Mouse (Mus musculus) heart, adult 2 months (tissue): ENCODE data around the gene Gtf3c5. TPM values are rescaled to one million over a fixed set of nuclear protein-coding genes. Genes with fewer than 3 reads are reported as not detected.

Source experiments
- DNase-seq, 2 experiments: peaks; one replicate each; pipeline ENCODE4 v3.0.0; 2021
- H3K27ac ChIP-seq: fragments of 200-600 bp; 2 replicates; pipeline ENCODE4 v1.8.1; 2022
- H3K27me3 ChIP-seq: fragments of 200-500 bp; 2 replicates; pipeline ENCODE4 v1.6.1; 2012; ENCODE audit warnings: mild to moderate bottlenecking, low read length, inconsistent platforms, mixed read lengths; ENCODE audit not compliant: control insufficient read depth, insufficient read depth
- H3K36me3 ChIP-seq: fragments of 200-500 bp; 2 replicates; pipeline ENCODE4 v1.6.1; 2012; ENCODE audit warnings: low read length, inconsistent platforms; ENCODE audit not compliant: control insufficient read depth, insufficient read depth
- H3K4me1 ChIP-seq: fragments of 200-500 bp; 2 replicates; pipeline ENCODE4 v1.6.1; 2011; ENCODE audit warnings: low read length; ENCODE audit not compliant: control insufficient read depth, insufficient read depth
- H3K4me3 ChIP-seq: fragments of 200-600 bp; 2 replicates; pipeline ENCODE4 v1.8.1; 2022
- H3K79me2 ChIP-seq: fragments of 200-500 bp; replicated peaks from 2 replicates; pipeline ENCODE4 v1.6.1; 2012; ENCODE audit warnings: mild to moderate bottlenecking, inconsistent platforms, low read length, moderate library complexity, mixed read lengths; ENCODE audit not compliant: control insufficient read depth, insufficient read depth
- H3K9ac ChIP-seq: fragments of 200-500 bp; 2 replicates; pipeline ENCODE4 v1.6.1; 2012; ENCODE audit warnings: low read depth, mild to moderate bottlenecking, control low read depth, inconsistent platforms, low read length, mixed read lengths
- CTCF ChIP-seq: fragments of 200-600 bp; IDR thresholded peaks from 2 replicates; pipeline ENCODE4 v1.8.1; 2022; ENCODE audit warnings: antibody characterized with exemption, mild to moderate bottlenecking, moderate library complexity
- EP300 ChIP-seq: fragments of 200-500 bp; IDR thresholded peaks from 2 replicates; pipeline ENCODE4 v1.6.1; 2011; ENCODE audit warnings: low read depth, low read length, control low read depth; ENCODE audit not compliant: insufficient read depth
- POLR2A ChIP-seq: fragments of 200-500 bp; IDR thresholded peaks from 2 replicates; pipeline ENCODE4 v1.6.1; 2011; ENCODE audit warnings: mild to moderate bottlenecking, low read depth, low read length, control low read depth; ENCODE audit not compliant: insufficient read depth
- WGBS: fragments of 180-500 bp; shearing (Covaris S2); methylation state at CpG from one replicate; pipeline ENCODE4 v1.1.7; 2018; 5-methylcytosine and 5-hydroxymethylcytosine counted together
- intact Hi-C: fragments of 180-260 bp; cut with DNase I; formaldehyde crosslinking; loops from one replicate; pipeline ENCODE4 v1.15.1; 2025
- microRNA-seq, 2 experiments: library from miRNA; unstranded; fragments of <30 nt; microRNA quantifications; one replicate each; pipeline ENCODE4 v1.2.0; 2021
- polyA plus RNA-seq: library from polyadenylated mRNA; depleted of rRNA; stranded (reverse); fragments of >200 nt; gene quantifications from 2 replicates; pipeline ENCODE4 v1.2.3, GENCODE M21; 2012; rRNA removed
- total RNA-seq, 2 experiments: library from RNA; stranded (reverse); gene quantifications; 2 replicates each; pipeline ENCODE4 v1.2.3; 2021

Gtf3c5 gene
- total and polyA plus RNA-seq, 3 experiments: 11.0 to 14.3 (median 12.2) TPM

DNA sequence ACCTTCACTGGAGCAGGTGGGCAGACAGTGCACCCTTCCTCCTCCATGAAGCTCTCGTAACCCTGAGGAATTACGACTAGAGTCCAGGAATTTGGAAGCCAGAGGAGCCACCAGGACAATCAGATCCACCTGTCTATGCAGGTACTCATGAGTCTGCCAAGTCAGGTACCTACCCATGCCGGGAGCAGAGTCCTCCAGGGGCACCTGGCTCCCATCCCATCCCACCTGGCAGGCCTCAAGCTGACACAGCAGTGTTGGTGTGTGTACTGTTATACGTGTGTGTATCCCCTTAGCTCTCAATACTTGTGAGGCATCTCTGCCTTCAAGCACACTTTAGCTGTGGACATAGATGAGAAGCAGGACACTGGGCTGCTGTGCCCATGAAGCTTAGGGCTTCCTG lies 61.4 kb downstream of the Gtf3c5 start:
- no peak overlapping the region for H3K9ac ChIP-seq
- H3K36me3 ChIP-seq: no peaks in the 10 kb centered on the region
- no peaks in the 10 kb centered on the region for H3K79me2 ChIP-seq
- peaks cover 24% of the 10 kb centered on the region for H3K4me1 ChIP-seq
- no peak overlapping the region for H3K4me3 ChIP-seq
- no peak for DNase-seq
- intact Hi-C loops: no loop called here
- 89% methylated on average over 4 of the region's 4 CpGs for WGBS
- no peak overlapping the region for H3K27ac ChIP-seq
- no peak for TF ChIP-seq POLR2A
- no peak for TF ChIP-seq CTCF
- TF ChIP-seq EP300: no peak
- H3K27me3 ChIP-seq: no peaks in the 10 kb centered on the region

DNA sequence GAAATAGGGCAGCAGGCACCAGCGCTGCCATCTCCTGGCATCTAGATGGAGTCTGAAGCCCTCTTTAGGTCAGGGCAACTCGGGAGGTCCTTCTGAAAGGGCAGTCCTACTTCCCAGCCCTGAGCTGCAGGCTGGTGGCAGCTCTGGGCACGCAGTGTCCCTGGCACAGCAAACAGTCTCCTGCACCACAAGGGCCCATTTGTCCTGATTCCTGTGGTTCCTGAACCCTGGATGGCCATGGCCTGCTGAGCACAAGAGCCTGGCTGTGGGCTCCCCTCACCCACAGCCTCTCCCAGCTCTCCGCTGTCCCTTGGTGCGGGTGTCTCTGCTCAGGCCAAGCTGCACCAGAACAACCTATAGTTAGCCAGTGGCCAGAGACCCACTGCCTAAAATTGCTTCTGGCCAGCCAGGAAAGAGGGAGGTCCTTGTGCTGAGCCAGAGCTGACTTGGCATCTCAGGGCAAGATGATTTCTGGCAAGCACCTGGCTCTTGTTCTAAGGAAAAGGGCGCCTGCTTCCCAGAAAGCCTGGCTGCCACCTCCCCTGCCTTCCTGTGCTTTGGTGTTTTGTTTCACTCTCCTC lies 61.9 kb downstream of the Gtf3c5 start:
- Histone ChIP-seq H3K4me3 (no peak overlapping the region), H3K9ac (no peak overlapping the region; the same call in 1 of the 2 replicates)
- intact Hi-C loops: no loop called here

GRCm38 (mm10) chr2:28520581-28520980 lies 63.0 kb downstream of the Gtf3c5 start:
- no peak overlapping the region for H3K9ac ChIP-seq
- H3K79me2 ChIP-seq: no peaks in the 10 kb centered on the region
- H3K27me3 ChIP-seq: no peaks in the 10 kb centered on the region
- intact Hi-C loops: no loop called here
- TF ChIP-seq EP300 (no peak), POLR2A (no peak), CTCF (no peak)
- H3K4me3 ChIP-seq: no peak overlapping the region
- WGBS: 67% methylated on average over 5 of the region's 5 CpGs
- no peaks in the 10 kb centered on the region for H3K36me3 ChIP-seq
- H3K27ac ChIP-seq: no peak overlapping the region
- DNase-seq: no peak
- peaks cover 13% of the 10 kb centered on the region for H3K4me1 ChIP-seq

More for the DNA sequence above, 61.9 kb downstream of the Gtf3c5 start:
- Histone ChIP-seq H3K27me3 (no peaks in the 10 kb centered on the region), H3K36me3 (no peaks in the 10 kb centered on the region), H3K4me1 (peaks cover 22% of the 10 kb centered on the region), H3K79me2 (no peaks in the 10 kb centered on the region), H3K27ac (no peak overlapping the region; the same call in 1 of the 2 replicates)
- WGBS: 56% methylated on average over 6 of the region's 6 CpGs
- peak in 1 of 2 experiments; percentile 43 for DNase-seq
- TF ChIP-seq POLR2A (no peak), CTCF (no peak), EP300 (no peak)

DNA sequence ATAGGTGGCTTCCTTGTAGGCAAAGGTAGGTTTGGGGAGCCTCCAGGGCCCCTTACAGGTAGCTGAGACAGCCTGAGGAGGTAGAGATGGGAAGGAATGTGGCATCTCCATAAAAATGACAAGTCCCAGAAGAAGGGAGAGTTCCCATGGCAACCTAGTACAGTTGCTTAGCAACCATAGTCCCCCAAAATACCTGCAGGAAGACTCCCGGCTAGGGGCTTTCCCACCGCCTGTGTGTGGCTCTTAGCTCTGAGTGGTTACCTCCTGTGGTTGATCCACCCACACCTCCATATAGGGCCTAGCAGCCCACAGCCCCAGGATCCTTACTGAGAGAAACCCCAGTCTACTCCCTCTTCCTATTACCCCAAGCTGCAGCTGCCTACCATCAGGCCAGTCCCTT lies 65.3 kb downstream of the Gtf3c5 start:
- DNase-seq: no peak
- 65% methylated on average over 2 of the region's 2 CpGs for WGBS
- peaks cover 14% of the 10 kb centered on the region for H3K4me1 ChIP-seq
- no peaks in the 10 kb centered on the region for H3K27me3 ChIP-seq
- no peaks in the 10 kb centered on the region for H3K79me2 ChIP-seq
- H3K27ac ChIP-seq: no peak overlapping the region
- H3K4me3 ChIP-seq: no peak overlapping the region
- no peak overlapping the region for H3K9ac ChIP-seq
- H3K36me3 ChIP-seq: no peaks in the 10 kb centered on the region
- intact Hi-C loops: no loop called here
- no peak for TF ChIP-seq POLR2A
- no peak for TF ChIP-seq CTCF
- no peak for TF ChIP-seq EP300

DNA sequence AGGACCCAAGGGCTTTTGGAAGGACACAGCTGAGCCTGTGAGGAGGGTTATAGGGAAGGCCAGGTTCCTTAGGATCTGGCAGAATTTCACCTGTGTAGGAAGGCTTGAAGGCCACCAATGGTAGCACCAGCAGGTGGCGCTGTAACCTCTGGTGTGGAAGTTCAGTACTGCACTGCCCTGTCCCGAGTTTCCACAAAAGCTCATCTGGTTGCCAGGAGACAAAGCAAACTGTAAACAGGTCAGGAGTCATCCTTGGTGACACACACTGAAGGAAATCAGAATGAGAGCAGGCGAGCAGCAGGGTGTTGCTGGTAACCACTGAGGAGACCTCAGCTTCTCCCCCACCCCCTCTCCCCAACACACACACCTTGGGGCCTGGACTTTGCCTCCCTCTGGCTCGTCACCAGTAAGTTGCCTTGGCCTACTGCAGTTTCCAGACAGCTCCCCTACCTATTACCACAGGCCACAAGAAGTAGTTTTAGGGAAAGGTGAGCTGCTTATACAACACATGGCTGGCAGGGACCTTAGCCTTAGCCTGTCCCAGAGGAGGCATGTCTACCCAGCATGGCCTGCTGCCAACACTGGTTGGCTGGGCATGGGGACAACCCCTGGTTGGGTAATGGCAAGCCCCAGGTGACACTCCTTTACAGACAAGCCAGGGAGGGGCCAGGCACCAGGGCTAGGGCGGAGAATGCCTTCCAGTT lies 66.2 kb downstream of the Gtf3c5 start:
- WGBS: 38% methylated on average over 5 of the region's 5 CpGs
- intact Hi-C loops: loop anchor here (1.0 kb wide), 1 partner anchor 30 kb away; no protein-coding TSS in a partner anchor
- Histone ChIP-seq H3K36me3 (no peaks in the 10 kb centered on the region), H3K79me2 (no peaks in the 10 kb centered on the region), H3K4me3 (no peak overlapping the region), H3K9ac (no peak overlapping the region), H3K27ac (no peak overlapping the region), H3K27me3 (no peaks in the 10 kb centered on the region), H3K4me1 (peaks cover 14% of the 10 kb centered on the region)
- DNase-seq: peak; percentile 82 to 86
- TF ChIP-seq EP300 (peak; percentile 92), POLR2A (no peak), CTCF (peak; percentile 91)

Small RNA genes within 50 kb of the gene (microRNA-seq; reads per million reads assigned to microRNA genes)
- gene Gm22824: 0 reads per million in 2 experiments

Other genes starting within 250 kb of the Gtf3c5 start
- 1 to 10 TPM; 3.4 to 5.0 TPM for gene Ppp1r26, start 137.0 kb downstream of the Gtf3c5 start, total RNA-seq
- gene Ppp1r26, start 137.0 kb downstream of the Gtf3c5 start, polyA plus RNA-seq: 3.1 and 3.5 TPM in 2 replicates
- not detected for gene 1700007K13Rik, start 117.4 kb downstream of the Gtf3c5 start, total RNA-seq
- 0.94 TPM in 1 of 2 replicates, not detected in the other for gene 1700007K13Rik, start 117.4 kb downstream of the Gtf3c5 start, polyA plus RNA-seq
- 10 to 100 TPM; 42.1 to 43.0 TPM for gene Mrps2, start 115.7 kb downstream of the Gtf3c5 start, total RNA-seq
- gene Mrps2, start 115.7 kb downstream of the Gtf3c5 start, polyA plus RNA-seq: 47.8 and 68.2 TPM in 2 replicates
- 1 to 10 TPM; 1.8 to 2.1 TPM for gene Gbgt1, start 86.9 kb downstream of the Gtf3c5 start, total RNA-seq
- gene Gbgt1, start 86.9 kb downstream of the Gtf3c5 start, polyA plus RNA-seq: 1.3 and 2.2 TPM in 2 replicates
- gene Gm10134, start 77.7 kb downstream of the Gtf3c5 start, total RNA-seq: 1 to 10 TPM; 1.0 to 1.7 TPM
- gene Gm10134, start 77.7 kb downstream of the Gtf3c5 start, polyA plus RNA-seq: 0.47 TPM in 1 of 2 replicates, not detected in the other
- gene Ralgds, start 70.6 kb downstream of the Gtf3c5 start, total RNA-seq: 10 to 100 TPM in 1 of 2 experiments, 1 to 10 TPM in 1; 9.7 to 12.2 TPM
- gene Ralgds, start 70.6 kb downstream of the Gtf3c5 start, polyA plus RNA-seq: 19.5 and 24.8 TPM in 2 replicates
- gene Cel, start 20.3 kb downstream of the Gtf3c5 start, total RNA-seq: not detected
- not detected in 2 replicates for gene Cel, start 20.3 kb downstream of the Gtf3c5 start, polyA plus RNA-seq
- gene Gfi1b, start 38.2 kb upstream of the Gtf3c5 start, total RNA-seq: not detected
- gene Gfi1b, start 38.2 kb upstream of the Gtf3c5 start, polyA plus RNA-seq: 0.12 TPM in 2 replicates
- 10 to 100 TPM; 24.9 to 29.3 TPM for gene Tsc1, start 57.5 kb upstream of the Gtf3c5 start, total RNA-seq
- 11.5 and 22.7 TPM in 2 replicates for gene Tsc1, start 57.5 kb upstream of the Gtf3c5 start, polyA plus RNA-seq
- gene Spaca9, start 116.0 kb upstream of the Gtf3c5 start, total RNA-seq: not detected
- 0.50 and 1.7 TPM in 2 replicates for gene Spaca9, start 116.0 kb upstream of the Gtf3c5 start, polyA plus RNA-seq
- not detected for gene Ak8, start 116.4 kb upstream of the Gtf3c5 start, total RNA-seq
- 0.18 and 0.59 TPM in 2 replicates for gene Ak8, start 116.4 kb upstream of the Gtf3c5 start, polyA plus RNA-seq